Mouse (Mus musculus) bone marrow, adult 2 months (tissue): ENCODE data around the gene Gdf10. TPM values are rescaled to one million over a fixed set of nuclear protein-coding genes. Genes with fewer than 3 reads are reported as not detected.

Experiments
- H3K27ac ChIP-seq: fragments of 200-500 bp; 2 replicates; pipeline ENCODE4 v1.5.1; 2012; ENCODE audit warnings: low read depth, mild to moderate bottlenecking, control low read depth, inconsistent platforms, low read length; ENCODE audit not compliant: control insufficient read depth, poor library complexity, insufficient read depth
- H3K4me1 ChIP-seq: fragments of 200-500 bp; 2 replicates; pipeline ENCODE4 v1.6.1; 2011; ENCODE audit warnings: low read length; ENCODE audit not compliant: control insufficient read depth, insufficient read depth
- H3K4me3 ChIP-seq: fragments of 200-500 bp; replicated peaks from 2 replicates; pipeline ENCODE3; 2011; ENCODE audit warnings: mild to moderate bottlenecking, low read depth, low read length, control low read depth; ENCODE audit not compliant: control insufficient read depth
- CTCF ChIP-seq: fragments of 200-500 bp; IDR thresholded peaks from 2 replicates; pipeline ENCODE4 v1.5.1; 2011; ENCODE audit warnings: low read length, control low read depth; ENCODE audit not compliant: control insufficient read depth, insufficient read depth
- POLR2A ChIP-seq: fragments of 200-500 bp; IDR thresholded peaks from 2 replicates; pipeline ENCODE4 v1.6.1; 2011; ENCODE audit warnings: low read depth, mild to moderate bottlenecking, control low read depth, low read length, borderline replicate concordance; ENCODE audit not compliant: control insufficient read depth
- WGBS: fragments of 180-500 bp; shearing (Covaris S2); methylation state at CpG from one replicate; pipeline ENCODE4 v1.1.7; 2018; 5-methylcytosine and 5-hydroxymethylcytosine counted together
- polyA plus RNA-seq: library from polyadenylated mRNA; stranded (reverse); fragments of >200 nt; gene quantifications from 2 replicates; pipeline ENCODE4 v1.2.4, GENCODE M21; 2011; ENCODE audit warnings: low replicate concordance; ENCODE audit not compliant: missing spikeins, insufficient read depth, insufficient read length

Gene Gdf10
- polyA plus RNA-seq, 1 experiment = not detected

DNA sequence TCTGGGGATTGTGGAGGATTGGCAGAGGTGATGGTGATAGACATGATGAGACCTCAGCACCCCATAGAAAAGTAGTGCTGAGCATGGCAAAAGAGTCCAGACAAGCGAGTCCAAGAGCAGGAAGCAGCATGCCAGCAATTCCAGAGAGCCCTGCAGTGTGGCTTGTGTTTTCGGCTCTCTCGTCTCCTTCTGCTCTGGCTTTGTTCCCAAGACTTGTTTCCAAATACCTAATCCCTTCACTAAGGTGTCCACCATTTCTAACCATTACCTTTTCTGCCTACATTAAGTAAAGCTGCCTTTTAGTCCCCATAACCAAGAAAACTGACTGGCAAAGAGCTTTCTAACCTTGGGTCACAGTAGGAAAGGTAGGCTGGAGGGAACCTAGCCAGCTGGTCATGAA, 31.9 kb upstream of the Gdf10 start:
- TF ChIP-seq CTCF = no peak
- TF ChIP-seq POLR2A = no peak
- Histone ChIP-seq H3K4me3 (no peak overlapping the region), H3K4me1 (no peaks in the 10 kb centered on the region), H3K27ac (no peak overlapping the region)
- 77% methylated on average over 3 of the region's 3 CpGs for WGBS

DNA sequence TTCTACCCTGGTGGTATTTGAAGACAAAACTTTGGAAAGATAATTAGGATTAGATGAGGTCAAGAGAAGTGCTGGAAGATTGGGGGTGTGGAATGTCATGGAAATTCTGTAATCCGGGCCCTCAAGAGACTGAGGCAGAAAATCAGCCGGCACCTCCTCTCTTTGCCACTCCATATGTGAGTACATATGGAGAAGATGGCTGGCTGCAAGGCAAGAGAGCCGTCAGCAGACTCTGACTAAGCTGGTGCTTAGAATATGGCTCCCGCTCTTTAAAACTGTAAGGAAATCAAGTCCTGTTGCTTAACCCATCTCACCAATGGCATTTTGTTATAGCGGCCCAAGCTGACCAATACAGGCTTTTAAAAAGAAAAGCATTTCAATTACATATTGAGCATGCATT, 27.6 kb upstream of the Gdf10 start:
- Histone ChIP-seq H3K4me3 (no peak overlapping the region), H3K4me1 (no peaks in the 10 kb centered on the region), H3K27ac (no peak overlapping the region)
- TF ChIP-seq POLR2A (no peak), CTCF (no peak)
- WGBS = 78% methylated on average over 5 of the region's 5 CpGs

DNA sequence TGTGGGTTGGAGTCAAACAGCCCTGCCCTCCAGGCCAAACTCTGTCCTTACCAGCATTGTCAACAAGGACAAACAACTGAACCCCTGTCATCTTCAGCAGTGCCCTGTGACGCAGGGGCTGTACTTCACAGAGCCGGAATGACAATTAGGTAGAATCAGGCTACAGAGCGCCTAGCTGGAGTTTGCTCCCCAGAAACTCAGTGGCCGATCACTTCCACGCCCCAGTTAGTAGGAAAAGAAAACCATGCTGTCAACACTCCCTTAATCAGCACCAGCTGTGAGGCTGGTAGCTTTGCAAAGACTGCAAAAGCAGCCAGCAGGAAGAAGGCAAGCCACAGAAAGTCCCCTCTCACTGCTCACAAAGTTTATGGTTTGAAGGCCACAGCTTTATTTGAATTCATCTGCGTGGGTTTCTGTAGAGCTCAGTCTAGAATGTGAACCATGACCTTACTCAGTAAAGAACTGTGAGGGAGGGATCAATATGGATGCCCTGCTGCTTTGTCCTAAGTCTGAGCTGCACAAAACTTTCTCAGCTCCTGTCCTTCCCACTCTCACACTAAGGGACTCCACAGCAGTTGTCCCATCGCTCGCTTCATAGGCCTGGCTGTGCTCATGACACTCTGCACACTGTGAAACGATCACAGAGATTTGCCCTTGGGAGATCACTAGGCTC, 26.6 kb upstream of the Gdf10 start:
- TF ChIP-seq POLR2A (no peak), CTCF (no peak)
- no peak overlapping the region for H3K27ac ChIP-seq
- 62% methylated on average over 9 of the region's 9 CpGs for WGBS
- H3K4me3 ChIP-seq = no peak overlapping the region
- H3K4me1 ChIP-seq = no peaks in the 10 kb centered on the region

DNA sequence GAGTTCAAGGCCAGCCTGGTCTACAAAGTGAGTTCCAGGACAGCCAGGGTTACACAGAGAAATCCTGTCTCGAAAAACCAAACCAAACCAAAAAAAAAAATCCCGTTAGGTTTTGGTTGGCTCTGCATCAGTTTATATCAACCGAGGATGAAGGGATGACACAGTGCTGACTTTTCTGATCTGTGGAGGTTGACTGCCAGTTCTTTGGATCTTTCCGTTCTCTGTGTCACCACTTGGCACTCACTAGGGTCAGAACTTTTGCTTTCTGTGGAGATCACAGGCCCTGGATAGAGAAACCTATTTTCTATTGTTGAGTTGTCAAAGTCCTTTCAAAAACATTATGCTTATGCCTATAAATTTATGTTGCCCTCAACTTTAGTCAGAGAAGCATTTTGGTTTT, 20.6 kb upstream of the Gdf10 start:
- no peak for TF ChIP-seq POLR2A
- TF ChIP-seq CTCF = no peak
- Histone ChIP-seq H3K4me3 (no peak overlapping the region), H3K4me1 (no peaks in the 10 kb centered on the region), H3K27ac (no peak overlapping the region)
- 87% methylated on average over 4 of the region's 4 CpGs for WGBS

DNA sequence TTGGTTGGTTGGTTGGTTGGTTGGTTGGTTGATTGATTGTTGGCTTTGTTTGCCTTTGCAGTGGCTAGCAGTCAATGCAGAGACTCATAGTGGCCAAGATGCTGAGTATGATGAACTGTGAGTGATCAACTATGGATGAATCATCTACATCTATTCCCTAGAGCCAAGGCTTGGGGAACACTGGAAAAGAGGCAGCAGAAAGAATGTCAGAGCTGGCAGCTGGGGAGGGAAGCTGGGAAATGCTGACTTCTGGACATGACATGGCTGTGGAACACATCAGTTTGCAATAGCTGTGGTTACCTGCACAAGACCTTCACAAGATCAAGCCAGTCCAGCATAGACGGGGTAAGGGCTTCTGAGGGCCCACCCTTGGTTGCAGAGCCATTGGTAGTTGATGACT, 20.2 kb upstream of the Gdf10 start:
- WGBS = 79% methylated on average over 1 of the region's 1 CpGs
- no peak for TF ChIP-seq CTCF
- no peak for TF ChIP-seq POLR2A
- Histone ChIP-seq H3K27ac (no peak overlapping the region), H3K4me1 (no peaks in the 10 kb centered on the region), H3K4me3 (no peak overlapping the region)

DNA sequence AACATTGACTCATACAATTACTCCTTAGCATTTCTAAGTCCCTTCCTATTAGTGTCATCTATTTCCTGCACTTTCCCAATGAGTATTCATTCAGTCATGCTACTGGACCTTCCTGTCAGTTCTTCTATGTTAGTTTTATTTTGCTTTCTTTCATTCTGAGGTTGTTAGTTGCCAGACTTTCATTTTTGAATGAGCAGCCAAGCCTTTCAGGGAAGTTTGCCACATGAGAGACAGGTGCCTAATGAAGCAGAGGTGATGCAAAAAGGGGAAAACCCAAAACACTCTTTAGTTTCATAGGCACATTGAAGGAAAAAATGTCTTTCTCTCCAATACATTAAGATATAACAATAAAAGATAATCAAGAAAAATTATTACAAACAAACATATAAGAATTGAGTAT, 18.5 kb upstream of the Gdf10 start:
- TF ChIP-seq CTCF = no peak
- TF ChIP-seq POLR2A = no peak
- no peak overlapping the region for H3K4me3 ChIP-seq
- no peak overlapping the region for H3K27ac ChIP-seq
- H3K4me1 ChIP-seq = no peaks in the 10 kb centered on the region

DNA sequence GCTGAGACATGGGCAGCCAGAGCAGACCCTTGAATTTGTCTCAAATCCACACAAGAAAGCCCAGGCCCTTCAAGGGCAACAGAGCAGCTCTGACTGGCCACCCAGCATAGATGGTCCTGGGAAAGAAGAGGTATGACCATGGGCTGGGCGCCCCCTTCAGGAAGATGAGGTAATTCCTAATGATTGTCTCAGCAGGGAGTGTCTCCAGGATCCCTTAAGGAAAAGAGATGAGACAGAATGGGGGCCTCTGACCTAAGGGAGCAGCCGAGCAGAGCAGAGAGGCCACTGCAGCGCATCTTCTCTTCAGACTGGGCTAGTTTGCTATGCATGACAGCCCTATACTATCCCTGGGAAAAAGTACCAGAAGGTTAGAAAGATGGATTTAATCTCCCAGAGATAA, 9.7 kb upstream of the Gdf10 start:
- Histone ChIP-seq H3K27ac (no peak overlapping the region), H3K4me1 (no peaks in the 10 kb centered on the region), H3K4me3 (no peak overlapping the region)
- TF ChIP-seq CTCF (no peak), POLR2A (no peak)
- WGBS = 35% methylated on average over 3 of the region's 3 CpGs

DNA sequence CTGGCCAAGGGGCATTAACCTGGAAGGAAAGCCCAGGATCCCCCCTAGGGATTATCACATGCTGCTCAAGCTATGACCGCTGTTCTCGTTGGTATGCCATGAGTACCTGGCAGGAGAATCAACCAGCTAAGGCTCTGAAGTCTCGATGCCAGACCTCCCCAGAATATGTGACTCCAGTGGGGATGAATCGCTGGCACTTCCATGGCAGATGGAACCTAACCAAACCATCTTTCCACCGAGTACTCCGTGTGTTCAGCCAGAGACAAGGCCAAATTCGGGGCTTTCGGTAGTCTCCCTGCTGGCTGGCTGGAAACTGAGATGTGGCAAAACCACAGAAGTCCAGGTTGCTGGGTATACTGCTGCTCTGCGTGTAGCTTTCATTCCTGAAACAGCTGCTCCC, 9.2 kb upstream of the Gdf10 start:
- Histone ChIP-seq H3K4me1 (no peaks in the 10 kb centered on the region), H3K27ac (no peak overlapping the region), H3K4me3 (no peak overlapping the region)
- TF ChIP-seq CTCF (no peak), POLR2A (no peak)
- WGBS = 76% methylated on average over 9 of the region's 9 CpGs
